Mouse (Mus musculus): Measurements from ENCODE around the gene Tspan31.

The Tspan31 gene

DNA sequence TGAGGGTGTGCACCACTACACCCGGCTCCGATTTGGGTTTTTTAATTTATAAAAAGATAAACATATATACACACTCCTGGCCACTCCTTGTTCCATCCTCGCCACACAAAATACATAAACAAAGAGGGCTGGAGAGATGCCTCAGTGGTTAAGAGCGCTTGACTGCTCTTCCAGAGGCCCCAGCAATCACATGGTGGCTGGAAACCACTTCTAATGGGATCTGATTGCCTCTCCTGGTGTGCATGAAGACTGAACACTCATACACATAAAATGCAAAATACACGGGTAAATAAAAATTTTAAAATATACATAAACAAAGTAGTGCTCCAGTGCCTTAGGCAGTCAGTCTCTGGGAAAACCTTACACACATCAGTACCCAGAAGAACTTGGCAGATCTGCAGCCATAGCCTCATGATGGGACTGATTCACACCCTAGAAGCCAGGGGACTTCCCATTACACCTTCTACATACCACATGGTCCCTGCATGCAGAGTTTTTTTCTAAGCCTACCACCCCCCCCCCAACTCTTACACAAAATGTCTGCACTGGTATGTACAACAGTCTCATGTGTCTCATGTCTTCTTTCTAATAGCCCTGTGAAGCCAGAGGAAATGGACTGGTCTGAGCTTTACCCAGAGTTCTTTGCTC lies 27.5 kb downstream of the Tspan31 start:
- no peak for DNase-seq (ENCODE audit: low read depth, low spot score)

GRCm38 (mm10) chr10:127041774-127042338 lies 28.2 kb downstream of the Tspan31 start:
- DNase-seq (ENCODE audit: low read depth, low spot score): peak; percentile 91

- DNase-seq (ENCODE audit: low read depth, low spot score): no peak
Observed at GRCm38 (mm10) chr10:127041274-127041766, 28.7 kb downstream of the Tspan31 start, which contains the start of the genes Mettl1 and Eef1akmt3. Mettl1 (plus strand) TSS chr10:127041414. Eef1akmt3 (minus strand) TSS chr10:127041513.

DNA sequence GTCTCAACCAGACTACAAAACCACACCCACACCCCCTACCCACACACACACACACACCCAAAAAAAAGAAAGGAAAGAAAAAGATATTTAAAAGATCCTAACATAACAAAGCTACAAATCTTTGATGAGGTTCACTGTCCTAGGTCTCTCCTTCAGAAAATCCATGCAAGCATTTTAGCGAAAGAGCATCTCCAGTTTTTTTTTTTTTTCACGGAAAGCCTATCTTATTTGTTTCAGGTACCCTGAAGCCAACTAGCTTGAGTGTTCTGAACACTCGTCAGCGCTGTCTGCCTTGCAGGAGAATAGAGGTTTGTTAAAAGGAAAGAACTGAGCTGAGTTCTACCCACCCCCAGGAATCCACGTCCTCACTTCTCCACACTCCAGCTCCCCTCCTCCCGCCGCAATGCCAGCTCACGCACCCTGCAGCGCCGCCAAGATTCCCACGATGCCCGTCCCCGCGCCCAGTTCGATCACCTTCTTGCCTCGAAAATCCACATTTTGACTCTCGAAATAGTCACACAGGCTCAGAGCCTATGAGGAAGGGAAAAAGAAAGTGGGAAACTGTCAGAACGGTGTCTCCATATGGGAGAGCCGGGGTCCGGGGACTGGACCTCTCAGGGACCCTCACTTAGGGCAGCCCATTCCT lies 29.4 kb downstream of the Tspan31 start:
- no peak for DNase-seq (ENCODE audit: low read depth, low spot score)

DNA sequence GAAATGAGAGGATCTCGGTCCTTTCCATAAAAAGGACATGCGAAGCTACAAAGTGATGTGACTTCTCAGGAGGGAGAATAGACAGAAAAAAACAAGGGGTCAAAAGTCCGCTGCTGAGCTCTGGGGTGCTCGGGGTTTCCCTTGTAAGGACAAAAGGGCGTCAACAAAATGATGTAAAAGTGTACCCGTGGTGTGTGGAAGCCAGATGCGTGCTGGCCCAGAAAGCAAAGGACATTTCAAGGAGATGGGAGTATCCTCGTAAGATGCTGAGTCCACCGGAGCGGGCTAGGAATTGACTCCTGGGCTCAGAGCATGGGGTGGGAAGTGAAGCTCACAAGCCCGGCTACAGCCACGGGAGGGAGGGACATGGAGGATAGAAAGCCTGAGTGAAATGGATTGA lies 32.4 kb downstream of the Tspan31 start:
- no peak for DNase-seq (ENCODE audit: low read depth, low spot score)

GRCm38 (mm10) chr10:127036273-127036672 lies 33.8 kb downstream of the Tspan31 start:
- DNase-seq (ENCODE audit: low read depth, low spot score): no peak

DNA sequence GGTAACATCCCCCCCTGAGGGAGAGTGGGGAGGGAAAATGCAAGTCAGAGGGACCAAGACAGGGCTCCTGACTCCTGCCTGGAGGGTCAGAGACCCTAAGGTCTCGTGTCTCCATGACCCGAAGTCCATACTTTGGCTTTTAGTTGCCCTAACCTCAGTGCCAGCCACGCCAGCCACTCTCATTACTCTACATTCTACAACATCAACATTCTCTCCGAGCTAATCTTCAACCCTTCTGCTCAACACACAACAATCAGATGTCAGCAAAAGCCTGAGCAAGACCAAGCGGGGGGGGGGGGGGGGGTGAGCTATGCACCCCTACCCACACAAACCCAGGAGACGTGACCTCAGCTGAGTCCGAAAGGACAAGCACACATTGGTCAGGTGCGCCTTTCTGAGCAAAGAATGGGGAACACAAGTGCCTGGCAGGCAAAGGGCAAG lies 36.7 kb downstream of the Tspan31 start:
- no peak for DNase-seq (ENCODE audit: low read depth, low spot score)

GRCm38 (mm10) chr10:127030336-127031296 lies 39.4 kb downstream of the Tspan31 start, which contains the start of gene Tsfm:
Tsfm (minus strand) TSS chr10:127030840.
- peak; percentile 92 for DNase-seq (ENCODE audit: low read depth, low spot score)

DNA sequence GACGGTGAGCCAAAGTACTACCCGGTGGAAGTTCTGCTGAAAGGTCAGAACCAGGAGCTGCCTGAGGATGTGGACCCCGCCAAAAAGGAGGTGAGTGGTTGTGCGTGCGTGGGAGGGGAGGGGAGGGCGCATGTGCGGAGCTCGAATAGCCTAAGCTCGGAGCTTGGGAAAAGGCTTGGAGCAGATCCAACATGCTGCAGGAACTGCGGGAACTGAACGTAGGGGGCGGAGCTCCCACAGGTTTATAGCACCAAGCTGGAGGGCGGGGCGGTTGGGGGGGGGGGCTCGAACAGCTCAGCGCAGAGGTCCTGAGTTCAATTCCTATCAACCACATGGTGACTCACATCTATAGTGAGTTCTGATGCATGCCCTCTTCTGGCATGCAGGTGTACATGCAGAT lies 51.6 kb downstream of the Tspan31 start:
- DNase-seq (ENCODE audit: low read depth, low spot score): no peak
